Mouse (Mus musculus): Measurements from ENCODE around the gene Gm17617. TPM values are rescaled to one million over a fixed set of nuclear protein-coding genes. Genes with fewer than 3 reads are reported as not detected.

Gm17617 gene
- polyA plus RNA-seq, 1 experiment from 2014 or later = not detected

- Histone ChIP-seq H3K27me3 (peaks cover 3% of the 10 kb centered on the region; the same call in 1 of the 2 replicates), H3K9me3 (no peaks in the 10 kb centered on the region), H3K9ac (replicated peaks) (0 out of 2 replicates have a peak overlapping the region, but pooled peaks have one; percentile 4), H3K4me2 (replicated peaks) (no peak overlapping the region), H3K4me3 (replicated peaks) (no peak overlapping the region), H3K36me3 (no peaks in the 10 kb centered on the region), H3K27ac (peak overlapping the region; percentile 49; the same call in 1 of the 2 replicates), H3K4me1 (replicated peaks) (peaks cover 34% of the 10 kb centered on the region)
- WGBS = 98% methylated on average over 5 of the region's 5 CpGs
- ATAC-seq = no peak
Measured at GRCm38 (mm10) chr13:55168255-55168654, 34.9 kb upstream of the Gm17617 start.

GRCm38 (mm10) chr13:55167798-55168197 is 34.5 kb upstream of the Gm17617 start:
- Histone ChIP-seq H3K4me2 (replicated peaks) (no peak overlapping the region), H3K27me3 (peaks cover 3% of the 10 kb centered on the region; the same call in 1 of the 2 replicates), H3K4me3 (replicated peaks) (no peak overlapping the region), H3K4me1 (replicated peaks) (peaks cover 34% of the 10 kb centered on the region), H3K36me3 (no peaks in the 10 kb centered on the region), H3K9me3 (no peaks in the 10 kb centered on the region), H3K9ac (replicated peaks) (no peak overlapping the region), H3K27ac (no peak overlapping the region)
- no peak for ATAC-seq
- 84% methylated on average over 11 of the region's 11 CpGs for WGBS

- no peak overlapping the region for H3K4me2 ChIP-seq (replicated peaks)
- no peaks in the 10 kb centered on the region for H3K9me3 ChIP-seq
- no peak overlapping the region for H3K9ac ChIP-seq (replicated peaks)
- peaks cover 27% of the 10 kb centered on the region for H3K4me1 ChIP-seq (replicated peaks)
- no peak overlapping the region for H3K4me3 ChIP-seq (replicated peaks)
- H3K36me3 ChIP-seq = no peaks in the 10 kb centered on the region
- peaks cover 3% of the 10 kb centered on the region; the same call in 1 of the 2 replicates for H3K27me3 ChIP-seq
- no peak overlapping the region for H3K27ac ChIP-seq
- WGBS = 91% methylated on average over 32 of the region's 32 CpGs
- no peak for ATAC-seq
Measured at GRCm38 (mm10) chr13:55166806-55167725, 33.7 kb upstream of the Gm17617 start.

GRCm38 (mm10) chr13:55165831-55166339 is 32.5 kb upstream of the Gm17617 start:
- H3K36me3 ChIP-seq = no peaks in the 10 kb centered on the region
- no peaks in the 10 kb centered on the region for H3K9me3 ChIP-seq
- WGBS = 93% methylated on average over 16 of the region's 16 CpGs

GRCm38 (mm10) chr13:55163553-55163952 is 30.2 kb upstream of the Gm17617 start:
- H3K9ac ChIP-seq (replicated peaks) = no peak overlapping the region
- WGBS = 62% methylated on average over 5 of the region's 5 CpGs
- H3K4me3 ChIP-seq (replicated peaks) = no peak overlapping the region
- ATAC-seq = no peak
- no peaks in the 10 kb centered on the region for H3K36me3 ChIP-seq
- peaks cover 7% of the 10 kb centered on the region; the same call in 1 of the 2 replicates for H3K4me1 ChIP-seq (replicated peaks)
- no peak overlapping the region for H3K27ac ChIP-seq
- no peaks in the 10 kb centered on the region for H3K27me3 ChIP-seq
- no peak overlapping the region for H3K4me2 ChIP-seq (replicated peaks)
- no peaks in the 10 kb centered on the region for H3K9me3 ChIP-seq

More at GRCm38 (mm10) chr13:55165831-55166339, 32.5 kb upstream of the Gm17617 start:
- Histone ChIP-seq H3K9ac (replicated peaks) (no peak overlapping the region), H3K4me1 (replicated peaks) (peaks cover 17% of the 10 kb centered on the region), H3K4me2 (replicated peaks) (no peak overlapping the region), H3K4me3 (replicated peaks) (no peak overlapping the region), H3K27me3 (no peaks in the 10 kb centered on the region), H3K27ac (no peak overlapping the region)
- ATAC-seq = no peak

- H3K4me3 ChIP-seq (replicated peaks) = no peak overlapping the region
- no peaks in the 10 kb centered on the region for H3K9me3 ChIP-seq
- 64% methylated on average over 7 of the region's 7 CpGs for WGBS
- H3K4me1 ChIP-seq (replicated peaks) = no peaks in the 10 kb centered on the region
- H3K27ac ChIP-seq = no peak overlapping the region
- H3K27me3 ChIP-seq = no peaks in the 10 kb centered on the region
- no peak overlapping the region for H3K9ac ChIP-seq (replicated peaks)
- no peaks in the 10 kb centered on the region for H3K36me3 ChIP-seq
- ATAC-seq = no peak
- no peak overlapping the region for H3K4me2 ChIP-seq (replicated peaks)
Measured at GRCm38 (mm10) chr13:55162365-55162764, 29.0 kb upstream of the Gm17617 start.

- H3K4me2 ChIP-seq (replicated peaks) = no peak overlapping the region
- no peak overlapping the region for H3K27ac ChIP-seq
- H3K27me3 ChIP-seq = peaks cover 31% of the 10 kb centered on the region
- H3K9ac ChIP-seq (replicated peaks) = no peak overlapping the region
- H3K36me3 ChIP-seq = no peaks in the 10 kb centered on the region
- H3K4me3 ChIP-seq (replicated peaks) = no peak overlapping the region
- WGBS = 87% methylated on average over 5 of the region's 5 CpGs
- no peaks in the 10 kb centered on the region for H3K9me3 ChIP-seq
- peaks cover 9% of the 10 kb centered on the region for H3K4me1 ChIP-seq (replicated peaks)
- ATAC-seq = no peak
Measured at GRCm38 (mm10) chr13:55153951-55154350, 20.6 kb upstream of the Gm17617 start.

- 1% methylated on average over 54 of the region's 68 CpGs for WGBS
- H3K27me3 ChIP-seq = peaks cover 31% of the 10 kb centered on the region
Measured at GRCm38 (mm10) chr13:55152621-55153415, 19.5 kb upstream of the Gm17617 start, which contains the start of gene Fgfr4. Gene Fgfr4 (plus strand): TSS chr13:55152640.

GRCm38 (mm10) chr13:55140271-55140670 is 6.9 kb upstream of the Gm17617 start:
- no peak for ATAC-seq
- Histone ChIP-seq H3K4me2 (replicated peaks) (no peak overlapping the region), H3K4me3 (replicated peaks) (no peak overlapping the region), H3K27ac (no peak overlapping the region), H3K4me1 (replicated peaks) (no peaks in the 10 kb centered on the region), H3K9me3 (0 out of 2 replicates have a peak, but pooled peaks cover 3% of the 10 kb centered on the region), H3K36me3 (no peaks in the 10 kb centered on the region), H3K27me3 (no peaks in the 10 kb centered on the region), H3K9ac (replicated peaks) (no peak overlapping the region)
- 66% methylated on average over 2 of the region's 2 CpGs for WGBS

More at GRCm38 (mm10) chr13:55152621-55153415, 19.5 kb upstream of the Gm17617 start, which contains the start of gene Fgfr4:
- H3K9ac ChIP-seq (replicated peaks) = peak within 1 kb of the TSS; percentile 68
- no peaks in the 10 kb centered on the region for H3K36me3 ChIP-seq
- ATAC-seq = peak; percentile 45; the same call in 1 of the 2 replicates
- H3K27ac ChIP-seq = no peak within 1 kb of the TSS
- H3K4me1 ChIP-seq (replicated peaks) = peaks cover 9% of the 10 kb centered on the region
- H3K9me3 ChIP-seq = no peaks in the 10 kb centered on the region
- peak within 1 kb of the TSS; percentile 96 for H3K4me2 ChIP-seq (replicated peaks)
- H3K4me3 ChIP-seq (replicated peaks) = peak within 1 kb of the TSS; percentile 54

- Histone ChIP-seq H3K4me3 (replicated peaks) (no peak overlapping the region), H3K9me3 (0 out of 2 replicates have a peak, but pooled peaks cover 3% of the 10 kb centered on the region), H3K4me2 (replicated peaks) (no peak overlapping the region), H3K27ac (no peak overlapping the region), H3K9ac (replicated peaks) (no peak overlapping the region), H3K4me1 (replicated peaks) (no peaks in the 10 kb centered on the region), H3K27me3 (no peaks in the 10 kb centered on the region), H3K36me3 (peaks cover 41% of the 10 kb centered on the region)
- WGBS = 12% methylated on average over 5 of the region's 5 CpGs
- no peak for ATAC-seq
Measured at GRCm38 (mm10) chr13:55135382-55135781, 2.0 kb upstream of the Gm17617 start.

GRCm38 (mm10) chr13:55124903-55125302 is 8.4 kb downstream of the Gm17617 start:
- Histone ChIP-seq H3K27ac (no peak overlapping the region), H3K27me3 (no peaks in the 10 kb centered on the region), H3K4me3 (replicated peaks) (no peak overlapping the region), H3K4me2 (replicated peaks) (no peak overlapping the region), H3K4me1 (replicated peaks) (no peaks in the 10 kb centered on the region), H3K9ac (replicated peaks) (no peak overlapping the region), H3K36me3 (peaks cover 67% of the 10 kb centered on the region), H3K9me3 (no peaks in the 10 kb centered on the region)
- 95% methylated on average over 6 of the region's 6 CpGs for WGBS
- ATAC-seq = no peak

All from midbrain, embryonic 13.5 days (tissue).